Mouse (Mus musculus) frontal cortex, postnatal 14 days (tissue): ENCODE measurements at regions not wholly inside any gene's neighbourhood (a gene's known extent, or its start where the extent isn't known, plus 50 kb on each side); places are given as distances from the start of the nearest gene placed in this dataset.

Experiments used
- DNase-seq, 2 experiments: peaks; one replicate each; pipeline ENCODE4 v3.0.0; 2022; ENCODE audit warnings: low spot score in 2 of 2

GRCm38 (mm10) chr5:119575124-119575523 lies 95.3 kb upstream of the Tbx3 start:
- no peak for DNase-seq

GRCm38 (mm10) chr5:119579288-119579687 lies 91.2 kb upstream of the Tbx3 start:
- DNase-seq: no peak

GRCm38 (mm10) chr5:119579806-119580205 lies 90.7 kb upstream of the Tbx3 start:
- DNase-seq: no peak

GRCm38 (mm10) chr5:119580395-119580794 lies 90.1 kb upstream of the Tbx3 start:
- no peak for DNase-seq

- no peak for DNase-seq
Measured at GRCm38 (mm10) chr5:119580798-119581197, 89.7 kb upstream of the Tbx3 start.

GRCm38 (mm10) chr5:119584389-119584788 lies 86.1 kb upstream of the Tbx3 start:
- DNase-seq: no peak

- DNase-seq: no peak
Measured at GRCm38 (mm10) chr5:119584914-119585313, 85.6 kb upstream of the Tbx3 start.

- DNase-seq: no peak
Measured at GRCm38 (mm10) chr5:119586391-119587058, 83.9 kb upstream of the Tbx3 start.

- DNase-seq: no peak
Measured at GRCm38 (mm10) chr5:119587239-119587811, 83.1 kb upstream of the Tbx3 start.

- DNase-seq: no peak
Measured at GRCm38 (mm10) chr5:119588340-119589272, 81.9 kb upstream of the Tbx3 start.

GRCm38 (mm10) chr5:119591271-119591670 lies 79.2 kb upstream of the Tbx3 start:
- DNase-seq: no peak

- no peak for DNase-seq
Measured at GRCm38 (mm10) chr5:119592891-119593290, 77.6 kb upstream of the Tbx3 start.

- no peak for DNase-seq
Measured at GRCm38 (mm10) chr5:119594541-119594940, 75.9 kb upstream of the Tbx3 start.

GRCm38 (mm10) chr5:119596295-119596993 lies 74.0 kb upstream of the Tbx3 start:
- no peak for DNase-seq

- no peak for DNase-seq
Measured at GRCm38 (mm10) chr5:119596994-119597391, 73.5 kb upstream of the Tbx3 start.

- DNase-seq: no peak
Measured at GRCm38 (mm10) chr5:119597530-119597929, 72.9 kb upstream of the Tbx3 start.

GRCm38 (mm10) chr5:119598166-119598565 lies 72.3 kb upstream of the Tbx3 start:
- DNase-seq: no peak

- no peak for DNase-seq
Measured at GRCm38 (mm10) chr5:119601390-119601789, 69.1 kb upstream of the Tbx3 start.

- DNase-seq: no peak
Measured at GRCm38 (mm10) chr5:119602001-119602400, 68.5 kb upstream of the Tbx3 start.

- no peak for DNase-seq
Measured at GRCm38 (mm10) chr5:119605444-119605843, 65.0 kb upstream of the Tbx3 start.

- DNase-seq: no peak
Measured at GRCm38 (mm10) chr5:119613413-119613812, 57.1 kb upstream of the Tbx3 start.
